Mouse (Mus musculus): Measurements from ENCODE around the gene Uhrf1bp1l.
"Not testable (repeated sequence)": the region's sequence is repeated elsewhere in the genome, so short reads cannot be mapped to it uniquely, and the experiment has no call there.

Uhrf1bp1l gene

GRCm38 (mm10) chr10:89744871-89745665 is at the start of gene Uhrf1bp1l:
TSS of gene Uhrf1bp1l (plus strand) at chr10:89744991.
- peak; percentile 88 for DNase-seq

- DNase-seq, result no peak
Measured at GRCm38 (mm10) chr10:89695194-89695911, 49.4 kb upstream of the Uhrf1bp1l start.

GRCm38 (mm10) chr10:89696270-89696669 is 48.5 kb upstream of the Uhrf1bp1l start:
- DNase-seq, result not testable (repeated sequence)

GRCm38 (mm10) chr10:89697956-89698355 is 46.8 kb upstream of the Uhrf1bp1l start:
- no peak for DNase-seq

GRCm38 (mm10) chr10:89703042-89703441 is 41.7 kb upstream of the Uhrf1bp1l start:
- DNase-seq, result no peak

GRCm38 (mm10) chr10:89707397-89707796 is 37.4 kb upstream of the Uhrf1bp1l start:
- DNase-seq, result no peak

GRCm38 (mm10) chr10:89708720-89709119 is 36.1 kb upstream of the Uhrf1bp1l start:
- DNase-seq, result no peak

GRCm38 (mm10) chr10:89714910-89715309 is 29.9 kb upstream of the Uhrf1bp1l start:
- no peak for DNase-seq

GRCm38 (mm10) chr10:89720252-89720651 is 24.5 kb upstream of the Uhrf1bp1l start:
- no peak for DNase-seq

GRCm38 (mm10) chr10:89720796-89721195 is 24.0 kb upstream of the Uhrf1bp1l start:
- no peak for DNase-seq

GRCm38 (mm10) chr10:89722247-89723195 is 22.3 kb upstream of the Uhrf1bp1l start:
- no peak for DNase-seq

- no peak for DNase-seq
Measured at GRCm38 (mm10) chr10:89730386-89730785, 14.4 kb upstream of the Uhrf1bp1l start.

GRCm38 (mm10) chr10:89731341-89731740 is 13.4 kb upstream of the Uhrf1bp1l start:
- DNase-seq, result no peak

- peak; percentile 86 for DNase-seq
Measured at GRCm38 (mm10) chr10:89732001-89732794, 12.6 kb upstream of the Uhrf1bp1l start, which contains the start of gene Actr6. TSS of gene Actr6 (minus strand) at chr10:89732295.

GRCm38 (mm10) chr10:89737092-89737491 is 7.7 kb upstream of the Uhrf1bp1l start:
- DNase-seq, result no peak

- DNase-seq, result no peak
Measured at GRCm38 (mm10) chr10:89737887-89738286, 6.9 kb upstream of the Uhrf1bp1l start.

GRCm38 (mm10) chr10:89738395-89738794 is 6.4 kb upstream of the Uhrf1bp1l start:
- no peak for DNase-seq

- DNase-seq, result no peak
Measured at GRCm38 (mm10) chr10:89739703-89740102, 5.1 kb upstream of the Uhrf1bp1l start.

GRCm38 (mm10) chr10:89740995-89741394 is 3.8 kb upstream of the Uhrf1bp1l start:
- DNase-seq, result no peak

- no peak for DNase-seq
Measured at GRCm38 (mm10) chr10:89743266-89743665, 1.5 kb upstream of the Uhrf1bp1l start.

GRCm38 (mm10) chr10:89744341-89744740 is 450 bp upstream of the Uhrf1bp1l start:
- no peak for DNase-seq

- DNase-seq, result no peak
Measured at GRCm38 (mm10) chr10:89745666-89746020, 852 bp downstream of the Uhrf1bp1l start.
